Mouse (Mus musculus) embryonic facial prominence, embryonic 14.5 days (tissue): ENCODE data around the gene Kank4. TPM values are rescaled to one million over a fixed set of nuclear protein-coding genes. Genes with fewer than 3 reads are reported as not detected.
"Not testable (repeated sequence)": the region's sequence is repeated elsewhere in the genome, so short reads cannot be mapped to it uniquely, and the experiment has no call there.

ENCODE experiments used
- ATAC-seq: fragments of 200-750 bp; cut with Nextera tagmentation; 2 replicates; pipeline ENCODE4 v1.8.0; 2017; ENCODE audit warnings: low read depth, moderate number of reproducible peaks, moderate TSS enrichment
- DNase-seq: peaks from one replicate; pipeline ENCODE4 v3.0.0-alpha.2; 2015; ENCODE audit warnings: low spot score
- H3K27ac ChIP-seq: fragments of 300-500 bp; sonication (generic); replicated peaks from 2 replicates; pipeline ENCODE4 v1.5.1; 2014; ENCODE audit warnings: low read depth, mild to moderate bottlenecking, low read length, moderate library complexity
- H3K27me3 ChIP-seq: fragments of 300-500 bp; sonication (generic); replicated peaks from 2 replicates; pipeline ENCODE4 v1.6.1; 2014; ENCODE audit warnings: low read length; ENCODE audit not compliant: control insufficient read depth, insufficient read depth
- H3K36me3 ChIP-seq: fragments of 300-500 bp; sonication (generic); 2 replicates; pipeline ENCODE4 v1.6.1; 2014; ENCODE audit warnings: low read length, mixed read lengths; ENCODE audit not compliant: control insufficient read depth, insufficient read depth
- H3K4me1 ChIP-seq: fragments of 300-500 bp; sonication (generic); 2 replicates; pipeline ENCODE4 v1.6.1; 2014; ENCODE audit warnings: antibody characterized with exemption, low read length; ENCODE audit not compliant: control insufficient read depth, insufficient read depth
- H3K4me2 ChIP-seq: fragments of 300-500 bp; sonication (generic); 2 replicates; pipeline ENCODE4 v1.6.1; 2014; ENCODE audit warnings: low read depth, mild to moderate bottlenecking, low read length, moderate library complexity, mixed read lengths
- H3K4me3 ChIP-seq: fragments of 300-500 bp; sonication (generic); 2 replicates; pipeline ENCODE4 v1.5.1; 2014; ENCODE audit warnings: low read depth, mild to moderate bottlenecking, low read length
- H3K9ac ChIP-seq: fragments of 300-500 bp; sonication (generic); 2 replicates; pipeline ENCODE4 v1.6.1; 2014; ENCODE audit warnings: low read depth, mild to moderate bottlenecking, low read length, moderate library complexity, mixed read lengths
- H3K9me3 ChIP-seq: fragments of 300-500 bp; sonication (generic); 2 replicates; pipeline ENCODE4 v1.6.1; 2016; ENCODE audit warnings: low read length; ENCODE audit not compliant: control insufficient read depth
- WGBS: fragments of 180-500 bp; shearing (Covaris S2); extraction: QIAGEN DNeasy Blood & Tissue Kit; methylation state at CpG from one replicate; pipeline ENCODE4 v1.1.7; 2014; 5-methylcytosine and 5-hydroxymethylcytosine counted together
- polyA plus RNA-seq: library from polyadenylated mRNA; unstranded; fragments of >200 nt; fragmentation: Nextera tagmentation; extraction: Ambion mirVana; gene quantifications from 2 replicates; pipeline ENCODE4 v1.2.1, GENCODE M21; 2014

Gene Kank4
- polyA plus RNA-seq, 1 experiment from 2014 or later, result 2.6 TPM

DNA sequence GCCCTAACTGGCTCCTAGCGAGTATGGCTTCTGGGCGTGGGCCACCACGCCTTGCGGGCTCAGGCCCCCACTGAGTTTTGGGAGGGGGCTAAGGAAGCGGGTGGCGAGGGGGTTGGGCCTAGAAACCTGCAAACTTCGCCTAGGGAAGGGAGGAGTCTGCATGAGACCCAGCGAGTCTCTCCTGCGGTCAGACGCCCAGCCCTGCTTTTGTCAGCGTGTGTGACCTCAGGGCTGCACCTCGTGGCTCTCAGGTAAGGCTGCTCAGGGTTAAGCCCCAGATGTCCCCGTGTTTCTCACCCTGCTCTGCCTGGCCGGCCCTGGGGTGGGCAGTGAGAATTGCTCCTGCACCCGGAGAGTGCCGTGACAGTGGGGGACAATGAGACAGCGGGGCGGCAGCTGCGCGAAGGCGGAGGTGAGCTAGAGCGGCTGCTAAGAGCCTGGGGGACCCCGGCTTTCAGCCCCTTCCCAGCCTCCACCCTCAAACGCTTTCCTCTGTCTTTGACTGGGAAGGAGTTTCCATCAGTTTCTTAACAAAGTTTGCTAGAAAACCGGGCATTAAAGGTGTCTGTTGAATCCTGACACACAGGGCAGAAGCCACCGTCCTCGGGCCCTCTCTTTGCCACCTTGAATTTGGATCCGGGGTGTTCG lies 90.6 kb downstream of the Kank4 start, which contains the start of gene L1td1:
TSS of gene L1td1 (plus strand) at position 145 of the 648 bp plus-strand sequence.
- H3K27me3 ChIP-seq, result peaks cover 24% of the 10 kb centered on the region
- WGBS, result 5% methylated on average over 27 of the region's 29 CpGs

DNA sequence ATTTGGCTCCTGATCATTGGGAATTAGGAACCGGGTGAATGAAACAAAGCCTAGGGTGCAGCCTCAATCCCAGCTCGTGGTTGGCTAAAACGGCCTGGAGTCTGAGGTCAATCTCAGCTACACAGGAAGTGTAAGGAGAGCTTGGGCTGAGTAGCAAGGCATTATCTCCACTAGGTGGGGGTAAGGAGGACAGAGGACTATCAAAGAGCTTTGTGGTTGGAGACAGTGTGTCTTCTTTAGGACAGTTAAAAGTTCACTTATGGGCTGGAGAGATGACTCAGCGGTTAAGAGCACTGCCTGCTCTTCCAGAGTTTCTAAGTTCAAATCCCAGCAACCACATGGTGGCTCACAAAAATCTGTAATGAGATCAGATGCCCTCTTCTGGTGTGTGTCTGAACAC lies 91.9 kb downstream of the Kank4 start:
- ATAC-seq (no peak), DNase-seq (peak; percentile 26)
- no peaks in the 10 kb centered on the region for H3K36me3 ChIP-seq
- H3K9ac ChIP-seq, result no peak overlapping the region
- H3K4me3 ChIP-seq, result no peak overlapping the region
- no peak overlapping the region for H3K27ac ChIP-seq
- peaks cover 24% of the 10 kb centered on the region for H3K27me3 ChIP-seq
- 27% methylated on average over 4 of the region's 4 CpGs for WGBS
- H3K9me3 ChIP-seq, result no peaks in the 10 kb centered on the region
- H3K4me1 ChIP-seq, result peaks cover 17% of the 10 kb centered on the region
- H3K4me2 ChIP-seq, result no peak overlapping the region

More for the DNA sequence above, 90.6 kb downstream of the Kank4 start, which contains the start of gene L1td1:
- Histone ChIP-seq H3K4me1 (peaks cover 17% of the 10 kb centered on the region), H3K4me2 (peak within 1 kb of the TSS; percentile 57), H3K4me3 (peak within 1 kb of the TSS; percentile 35), H3K9ac (peak within 1 kb of the TSS; percentile 51), H3K36me3 (no peaks in the 10 kb centered on the region), H3K27ac (no peak within 1 kb of the TSS), H3K9me3 (no peaks in the 10 kb centered on the region)
- ATAC-seq (no peak), DNase-seq (no peak)

DNA sequence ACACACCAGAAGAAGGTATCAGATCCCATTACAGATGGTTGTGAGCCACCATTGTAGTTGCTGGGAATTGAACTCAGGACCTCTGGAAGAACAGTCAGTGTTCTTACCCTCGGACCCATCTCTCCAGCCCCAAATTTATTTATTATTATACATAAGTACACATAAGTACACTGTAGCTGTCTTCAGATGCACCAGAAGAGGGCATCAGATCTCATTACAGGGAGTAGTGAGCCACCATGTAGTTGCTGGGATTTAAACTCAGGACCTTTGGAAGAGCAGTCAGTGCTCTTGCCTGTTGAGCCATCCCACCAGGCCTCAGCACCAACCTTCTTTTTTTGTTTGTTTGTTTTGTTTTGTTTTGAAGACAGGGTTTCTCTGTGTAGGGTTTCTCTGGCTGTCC lies 92.7 kb downstream of the Kank4 start:
- H3K27me3 ChIP-seq, result peaks cover 24% of the 10 kb centered on the region
- WGBS, result 82% methylated on average over 1 of the region's 1 CpGs
- DNase-seq, H3K9ac ChIP-seq, ATAC-seq, H3K4me3 ChIP-seq, H3K9me3 ChIP-seq, H3K27ac ChIP-seq, H3K4me2 ChIP-seq, H3K36me3 ChIP-seq: not testable (repeated sequence)
- peaks cover 17% of the 10 kb centered on the region for H3K4me1 ChIP-seq

DNA sequence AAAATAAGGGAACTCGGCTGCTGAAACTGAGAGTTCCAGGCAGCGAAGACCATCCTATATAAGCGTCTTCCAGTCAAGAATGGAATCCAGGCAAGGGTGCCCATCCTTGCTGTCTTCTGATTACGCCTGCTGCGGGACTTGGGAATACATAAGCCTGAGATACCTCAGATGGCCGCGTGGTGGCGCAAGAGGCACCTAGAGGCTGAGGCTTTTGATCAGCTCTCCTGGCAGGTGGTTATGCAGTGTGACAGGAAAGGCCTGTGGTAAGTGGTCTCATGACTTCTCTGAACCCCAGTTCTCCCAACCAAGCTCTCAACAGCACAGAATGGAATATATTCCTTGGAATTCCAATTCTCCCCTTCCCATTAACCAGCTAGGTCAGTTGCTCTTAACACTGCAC lies 94.9 kb downstream of the Kank4 start:
- H3K27ac ChIP-seq, result no peak overlapping the region
- no peak overlapping the region for H3K4me2 ChIP-seq
- no peaks in the 10 kb centered on the region for H3K36me3 ChIP-seq
- H3K9ac ChIP-seq, result no peak overlapping the region
- no peaks in the 10 kb centered on the region for H3K9me3 ChIP-seq
- H3K27me3 ChIP-seq, result peaks cover 10% of the 10 kb centered on the region
- DNase-seq, result peak; percentile 67
- WGBS, result 12% methylated on average over 8 of the region's 8 CpGs
- no peak for ATAC-seq
- H3K4me1 ChIP-seq, result peaks cover 8% of the 10 kb centered on the region
- no peak overlapping the region for H3K4me3 ChIP-seq

- Histone ChIP-seq H3K4me2 (no peak overlapping the region), H3K27ac (no peak overlapping the region), H3K9me3 (no peaks in the 10 kb centered on the region), H3K36me3 (no peaks in the 10 kb centered on the region), H3K27me3 (no peaks in the 10 kb centered on the region), H3K9ac (no peak overlapping the region), H3K4me1 (no peaks in the 10 kb centered on the region), H3K4me3 (no peak overlapping the region)
- DNase-seq (no peak), ATAC-seq (no peak)
- whole genome bisulfite sequencing, result 81% methylated on average over 10 of the region's 10 CpGs
Measured at GRCm38 (mm10) chr4:98718547-98718917, 98.8 kb downstream of the Kank4 start.

DNA sequence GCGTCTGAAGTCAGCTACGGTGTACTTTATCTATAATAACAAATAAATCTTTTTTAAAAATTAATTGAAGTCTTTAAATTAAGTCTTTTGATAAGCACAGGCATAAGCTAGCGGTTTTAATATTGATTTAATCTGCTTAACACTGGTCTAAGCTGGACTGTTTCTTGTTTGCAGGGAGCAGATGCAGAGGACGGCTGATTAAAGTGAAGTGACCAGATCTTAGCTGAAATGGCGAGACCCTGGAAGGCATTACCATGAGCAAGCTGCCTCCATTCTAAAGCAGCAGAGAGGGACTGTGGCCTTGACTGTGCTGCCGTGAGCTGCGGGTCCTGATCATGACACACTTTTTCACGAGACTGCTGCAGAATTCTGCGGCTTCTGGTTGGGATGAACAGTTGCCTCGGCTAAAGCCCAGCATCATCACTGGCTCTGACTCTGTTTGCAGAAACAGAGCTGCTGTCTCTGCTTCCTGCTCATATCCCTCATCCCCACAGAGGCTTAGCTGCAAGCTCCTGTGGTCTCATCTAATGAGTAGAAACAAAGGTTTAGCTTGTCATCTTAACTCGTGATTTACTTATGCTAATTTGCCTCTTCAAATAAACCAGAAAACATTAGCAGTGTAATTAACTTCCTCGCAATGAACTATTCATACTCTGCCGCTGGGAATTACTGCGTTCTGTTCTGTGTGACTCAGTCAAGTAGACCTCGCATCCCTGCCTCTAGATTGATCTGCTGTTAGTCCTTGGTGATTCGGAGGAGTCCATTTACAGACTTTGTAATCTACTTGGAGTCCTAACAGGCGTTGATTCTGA lies 99.4 kb downstream of the Kank4 start:
- 82% methylated on average over 17 of the region's 17 CpGs for WGBS
- Histone ChIP-seq H3K9me3 (no peaks in the 10 kb centered on the region), H3K4me3 (no peak overlapping the region)

DNA sequence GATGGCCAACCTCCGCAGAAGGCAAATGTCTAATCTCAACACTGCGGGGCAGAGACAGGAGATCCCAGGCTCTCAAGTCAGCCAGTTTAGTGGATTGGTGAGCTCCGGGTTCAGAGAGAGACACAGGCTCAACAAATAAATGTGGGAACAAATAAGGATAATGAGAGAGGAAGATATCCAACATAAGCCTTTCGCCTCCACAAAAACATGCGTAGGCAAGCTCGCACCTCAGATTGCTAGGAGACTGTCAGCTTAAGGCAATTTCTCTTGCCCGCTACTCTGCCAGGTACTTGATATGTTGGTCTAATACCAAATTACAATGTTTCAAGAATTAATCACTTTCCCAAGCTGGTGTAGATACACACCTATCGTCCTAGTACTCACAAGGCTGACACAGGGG lies 106.4 kb downstream of the Kank4 start:
- no peaks in the 10 kb centered on the region for H3K36me3 ChIP-seq

More for the DNA sequence above, 99.4 kb downstream of the Kank4 start:
- H3K4me1 ChIP-seq, result no peaks in the 10 kb centered on the region
- H3K27ac ChIP-seq, result no peak overlapping the region
- H3K27me3 ChIP-seq, result no peaks in the 10 kb centered on the region
- no peaks in the 10 kb centered on the region for H3K36me3 ChIP-seq
- no peak overlapping the region for H3K9ac ChIP-seq
- no peak overlapping the region for H3K4me2 ChIP-seq
- DNase-seq, result no peak
- ATAC-seq, result 0 out of 2 replicates have a peak, but pooled peaks have one; percentile 26

More for the DNA sequence above, 106.4 kb downstream of the Kank4 start:
- no peak for ATAC-seq
- 90% methylated on average over 8 of the region's 8 CpGs for WGBS
- Histone ChIP-seq H3K9me3 (no peaks in the 10 kb centered on the region), H3K4me1 (no peaks in the 10 kb centered on the region), H3K4me3 (no peak overlapping the region), H3K27ac (no peak overlapping the region), H3K27me3 (no peaks in the 10 kb centered on the region), H3K9ac (no peak overlapping the region), H3K4me2 (no peak overlapping the region)
- DNase-seq, result no peak
